Mouse (Mus musculus) thymus, postnatal 0 days (tissue): ENCODE measurements around the gene Ankrd54. TPM values are rescaled to one million over a fixed set of nuclear protein-coding genes. Genes with fewer than 3 reads are reported as not detected.
"Not testable (repeated sequence)": the region's sequence is repeated elsewhere in the genome, so short reads cannot be mapped to it uniquely, and the experiment has no call there.

Experiments used
- DNase-seq: peaks from one replicate; pipeline ENCODE4 v3.0.0-alpha.2; 2015; ENCODE audit warnings: low spot score
- polyA plus RNA-seq: library from polyadenylated mRNA; unstranded; fragments of >200 nt; fragmentation: Nextera tagmentation; extraction: Ambion mirVana; gene quantifications from 2 replicates; pipeline ENCODE4 v1.2.1, GENCODE M21; 2015

The Ankrd54 gene
- polyA plus RNA-seq, 1 experiment from 2014 or later: 62.6 TPM

DNA sequence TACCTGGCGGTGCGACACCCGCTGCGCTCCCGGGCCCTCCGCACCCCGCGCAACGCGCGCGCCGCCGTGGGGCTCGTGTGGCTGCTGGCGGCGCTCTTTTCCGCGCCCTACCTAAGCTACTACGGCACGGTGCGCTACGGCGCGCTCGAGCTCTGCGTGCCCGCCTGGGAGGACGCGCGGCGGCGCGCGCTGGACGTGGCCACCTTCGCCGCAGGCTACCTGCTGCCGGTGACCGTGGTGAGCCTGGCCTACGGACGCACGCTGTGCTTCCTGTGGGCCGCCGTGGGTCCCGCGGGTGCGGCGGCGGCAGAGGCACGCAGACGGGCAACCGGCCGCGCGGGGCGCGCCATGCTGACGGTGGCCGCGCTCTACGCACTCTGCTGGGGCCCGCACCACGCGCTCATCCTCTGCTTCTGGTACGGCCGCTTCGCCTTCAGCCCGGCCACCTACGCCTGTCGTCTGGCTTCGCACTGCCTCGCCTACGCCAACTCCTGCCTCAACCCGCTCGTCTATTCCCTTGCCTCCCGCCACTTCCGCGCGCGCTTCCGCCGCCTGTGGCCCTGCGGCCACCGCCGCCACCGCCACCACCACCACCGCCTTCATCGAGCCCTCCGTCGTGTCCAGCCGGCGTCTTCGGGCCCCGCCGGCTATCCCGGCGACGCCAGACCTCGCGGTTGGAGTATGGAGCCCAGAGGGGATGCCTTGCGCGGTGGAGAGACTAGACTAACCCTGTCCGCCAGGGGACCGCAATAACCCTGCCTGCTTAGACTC, 19.8 kb downstream of the Ankrd54 start:
- peak; percentile 29 for DNase-seq

DNA sequence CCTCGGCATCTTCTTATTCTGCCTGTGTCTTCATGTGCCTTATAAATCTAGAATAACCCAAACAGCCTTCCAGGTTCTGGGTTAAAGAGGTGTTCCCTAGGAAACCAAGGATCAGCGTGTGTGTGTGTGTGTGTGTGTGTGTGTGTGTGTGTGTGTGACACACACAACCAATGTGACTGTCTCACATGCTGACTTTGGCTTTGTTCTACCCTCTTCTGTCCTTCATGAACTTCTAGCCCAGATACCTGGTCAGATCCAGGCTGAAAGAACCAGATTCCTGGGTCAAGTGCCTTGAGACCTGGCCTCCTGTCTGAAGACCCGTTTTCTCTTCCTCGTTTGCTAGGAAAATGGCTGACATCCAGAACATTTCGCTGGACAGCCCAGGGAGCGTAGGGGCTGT, 21.1 kb downstream of the Ankrd54 start, which contains the start of gene Galr3:
Gene Galr3, plus strand, starts transcription at position 301 of the 400 bp plus-strand sequence.
- DNase-seq: no peak

- peak; percentile 59 for DNase-seq
Measured at GRCm38 (mm10) chr15:79040501-79041416, 21.9 kb downstream of the Ankrd54 start.

DNA sequence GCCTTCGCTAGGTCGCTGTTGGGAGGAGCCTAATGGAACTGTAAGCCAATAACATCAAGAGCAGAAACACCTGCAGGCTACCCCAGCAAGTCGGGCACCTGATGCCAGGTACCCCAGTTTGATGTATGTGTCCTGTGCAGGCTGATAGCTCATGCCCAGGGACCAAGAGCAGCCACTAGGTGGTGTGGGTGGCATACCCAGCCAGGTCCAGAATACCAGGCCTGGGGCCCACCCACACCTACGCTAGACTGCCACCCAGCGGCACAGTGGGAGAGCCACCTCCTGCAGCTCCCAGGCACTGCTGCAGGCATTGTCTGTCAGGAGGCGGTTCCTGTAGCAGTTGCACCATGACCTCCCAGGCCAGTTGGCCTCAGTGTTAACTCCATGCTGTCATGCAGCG, 23.8 kb downstream of the Ankrd54 start:
- DNase-seq: peak; percentile 95

DNA sequence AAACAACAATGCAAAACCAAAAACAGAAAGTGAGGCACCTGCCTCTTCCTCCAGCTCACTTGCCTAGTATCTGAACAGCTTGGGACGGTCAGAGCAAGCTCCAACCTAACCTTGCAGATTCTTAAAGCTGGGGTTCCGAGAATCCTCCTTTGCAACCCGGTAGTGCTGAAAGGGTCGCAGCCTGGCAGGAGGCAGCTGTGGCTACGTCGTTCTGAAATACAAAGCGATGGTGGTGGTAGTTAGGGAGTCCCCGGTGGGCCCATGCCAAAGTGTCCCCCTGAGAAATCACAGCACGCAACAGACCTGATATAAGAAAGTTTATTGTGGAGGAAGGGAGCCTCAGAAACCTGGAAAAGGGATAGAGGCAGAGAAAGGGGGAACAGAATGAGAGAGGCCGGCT, 24.4 kb downstream of the Ankrd54 start:
- DNase-seq: no peak

DNA sequence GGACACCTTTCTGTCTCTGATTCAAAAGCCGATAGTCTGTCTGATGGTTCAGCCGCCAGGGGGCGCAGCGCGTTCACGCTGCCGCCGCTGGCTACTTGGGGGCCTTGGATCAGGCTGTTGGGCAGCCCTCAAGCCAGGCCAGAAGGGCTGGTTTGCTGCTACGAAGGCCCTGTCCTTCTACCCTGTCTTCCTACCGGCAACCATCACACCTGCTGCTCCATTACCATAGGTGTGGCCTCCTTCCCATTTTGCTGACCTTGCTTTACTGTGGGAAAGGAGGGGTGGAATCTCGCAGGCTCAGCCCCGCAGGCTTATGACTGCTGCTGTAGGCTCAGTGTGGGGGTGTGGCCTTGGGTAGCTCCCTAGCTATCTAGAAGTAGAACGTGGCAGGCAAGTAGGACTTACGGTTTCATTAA, 24.8 kb downstream of the Ankrd54 start:
- peak; percentile 64 for DNase-seq

DNA sequence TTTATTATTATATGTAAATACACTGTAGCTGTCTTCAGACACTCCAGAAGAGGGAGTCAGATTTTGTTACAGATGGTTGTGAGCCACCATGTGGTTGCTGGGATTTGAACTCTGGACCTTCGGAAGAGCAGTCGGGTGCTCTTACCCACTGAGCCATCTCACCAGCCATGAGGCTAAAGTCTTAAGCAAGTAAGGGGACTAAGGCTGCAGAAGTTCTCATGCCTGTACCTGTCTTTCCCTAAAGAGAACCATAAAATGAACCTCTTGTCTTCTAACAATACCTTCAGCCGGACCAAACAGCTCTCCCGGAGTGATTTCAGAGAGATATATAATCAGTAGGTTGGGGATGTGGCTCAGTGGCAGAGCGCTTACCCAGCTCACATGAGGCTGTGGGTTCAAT, 30.8 kb downstream of the Ankrd54 start:
- DNase-seq: not testable (repeated sequence)

- DNase-seq: peak; percentile 83
Measured at GRCm38 (mm10) chr15:79030551-79031435, 31.9 kb downstream of the Ankrd54 start.

DNA sequence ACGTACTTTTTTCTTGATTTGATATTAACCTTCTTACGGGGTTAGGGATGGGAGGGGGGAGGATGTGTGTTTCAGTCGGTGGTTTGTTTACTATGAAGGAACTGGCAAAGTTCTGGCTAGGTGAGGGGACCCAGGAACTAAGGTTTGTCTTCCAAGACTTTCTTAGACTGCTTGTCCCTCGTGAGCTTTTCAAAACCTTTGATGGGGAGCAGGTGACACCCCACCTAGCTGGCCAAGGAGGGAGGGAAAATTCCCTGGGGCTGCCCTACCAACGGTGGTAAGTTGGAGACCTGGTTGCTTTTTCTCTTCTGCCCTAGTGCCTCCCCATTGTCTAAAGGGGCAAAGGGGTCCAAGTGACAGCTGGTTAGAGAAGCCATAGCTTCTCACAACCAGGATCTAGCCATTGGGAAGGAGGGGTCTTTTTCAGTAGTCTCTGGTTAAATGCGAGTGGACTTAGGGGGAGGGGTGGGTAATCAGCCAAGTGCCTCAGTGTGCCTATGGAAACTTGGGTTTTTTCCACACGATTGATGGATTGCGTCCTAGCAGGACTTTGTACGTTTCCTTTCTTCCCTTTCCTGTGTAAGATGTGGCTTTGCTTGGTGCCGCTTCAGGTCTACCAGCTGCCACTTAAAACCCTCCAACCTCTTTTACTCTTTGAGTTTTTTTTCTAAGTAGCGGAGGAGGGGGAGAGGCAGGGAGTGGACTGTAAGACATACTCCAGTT, 33.0 kb downstream of the Ankrd54 start:
- DNase-seq: peak; percentile 70

GRCm38 (mm10) chr15:79028823-79029484, 33.7 kb downstream of the Ankrd54 start:
- DNase-seq: peak; percentile 28

- DNase-seq: peak; percentile 87
Measured at GRCm38 (mm10) chr15:79028237-79028738, 34.4 kb downstream of the Ankrd54 start, which contains the start of gene H1f0. H1f0 (plus strand) TSS chr15:79028450.

GRCm38 (mm10) chr15:79027291-79028205, 35.1 kb downstream of the Ankrd54 start:
- no peak for DNase-seq

DNA sequence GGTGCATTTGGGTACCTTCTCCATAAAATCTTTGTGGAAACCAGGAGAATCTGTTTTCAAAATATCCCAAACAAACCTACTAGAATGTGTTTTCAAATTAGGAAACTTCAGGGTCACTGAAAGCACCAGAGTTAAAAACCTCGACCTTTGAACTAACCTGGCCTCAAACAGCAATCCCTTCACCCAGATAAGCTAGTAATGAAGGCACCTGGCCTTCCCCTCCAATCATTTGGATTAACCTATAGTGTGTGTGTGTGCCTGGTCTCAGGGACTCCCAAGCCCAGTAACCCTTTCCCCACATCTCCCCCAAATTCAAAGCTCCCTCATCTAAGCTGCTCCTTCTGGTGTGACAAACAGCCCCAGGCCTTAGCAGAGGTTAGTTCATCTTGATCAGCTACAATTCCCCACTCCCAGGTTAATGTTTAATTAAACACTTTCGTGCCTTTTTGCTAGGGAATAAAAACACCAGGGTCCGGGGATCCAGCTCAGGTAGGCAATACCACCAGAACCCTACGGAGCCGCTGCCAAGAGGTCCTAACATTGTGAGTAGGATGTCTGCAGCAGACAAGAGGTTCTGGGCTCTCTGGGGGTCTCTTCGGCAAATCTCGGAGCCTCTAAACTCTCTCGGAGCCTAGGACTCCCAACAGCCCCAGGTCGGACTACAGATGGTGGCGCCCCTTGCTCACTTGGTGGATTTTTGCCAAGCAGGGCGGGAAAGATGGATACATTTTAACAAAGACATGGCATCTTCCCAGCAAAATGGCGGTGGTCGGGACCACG, 36.0 kb downstream of the Ankrd54 start:
- DNase-seq: no peak

DNA sequence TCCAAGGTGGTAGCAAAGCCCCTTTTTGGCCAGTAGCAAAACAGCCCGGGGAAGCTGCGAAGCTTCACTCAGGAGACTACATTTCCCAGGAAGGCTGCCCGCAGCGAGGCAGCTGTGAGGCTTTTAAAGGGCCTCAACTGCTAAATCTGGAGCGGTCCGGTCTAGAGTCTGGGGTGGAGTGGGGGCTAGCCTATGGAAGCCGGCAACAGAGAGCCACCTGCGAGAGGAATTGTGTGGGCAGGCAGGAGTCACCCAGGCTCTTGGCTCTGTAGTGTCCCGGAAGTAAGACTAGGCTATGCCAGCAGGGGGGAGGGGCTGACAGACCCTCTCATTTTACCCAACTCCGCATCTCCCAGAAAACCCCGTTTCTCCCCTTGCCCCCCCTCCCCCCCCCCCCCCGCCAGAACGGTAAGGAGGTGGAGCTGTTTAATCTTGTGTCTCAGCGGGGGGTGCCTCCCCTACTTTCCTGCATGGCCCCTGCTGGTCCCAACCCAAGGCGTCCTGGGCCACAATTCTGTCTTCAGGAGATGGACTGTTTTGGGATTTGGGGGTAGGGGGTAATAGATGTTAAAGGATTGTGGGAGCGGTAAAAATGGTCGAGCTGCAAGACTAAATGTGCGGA, 36.9 kb downstream of the Ankrd54 start:
- no peak for DNase-seq

DNA sequence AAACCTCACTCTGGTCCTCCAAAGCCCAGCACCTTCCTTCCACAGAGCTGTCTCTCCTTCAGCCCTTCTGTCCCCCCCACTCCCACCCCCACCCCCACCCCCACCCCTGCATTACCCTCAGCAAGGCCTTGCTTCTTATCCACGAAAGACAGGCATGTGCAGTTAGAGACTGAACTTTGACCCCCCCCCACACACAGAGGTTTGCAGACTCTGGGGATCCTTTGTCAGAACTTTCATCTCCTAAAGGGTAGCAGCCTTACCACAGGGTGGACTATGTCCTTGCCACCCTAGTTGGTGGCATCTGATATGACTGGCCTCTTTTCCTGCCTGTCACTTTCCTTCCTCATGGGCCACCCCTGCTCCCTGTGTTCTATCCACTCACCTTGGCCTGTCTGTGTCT, 39.3 kb downstream of the Ankrd54 start:
- no peak for DNase-seq

DNA sequence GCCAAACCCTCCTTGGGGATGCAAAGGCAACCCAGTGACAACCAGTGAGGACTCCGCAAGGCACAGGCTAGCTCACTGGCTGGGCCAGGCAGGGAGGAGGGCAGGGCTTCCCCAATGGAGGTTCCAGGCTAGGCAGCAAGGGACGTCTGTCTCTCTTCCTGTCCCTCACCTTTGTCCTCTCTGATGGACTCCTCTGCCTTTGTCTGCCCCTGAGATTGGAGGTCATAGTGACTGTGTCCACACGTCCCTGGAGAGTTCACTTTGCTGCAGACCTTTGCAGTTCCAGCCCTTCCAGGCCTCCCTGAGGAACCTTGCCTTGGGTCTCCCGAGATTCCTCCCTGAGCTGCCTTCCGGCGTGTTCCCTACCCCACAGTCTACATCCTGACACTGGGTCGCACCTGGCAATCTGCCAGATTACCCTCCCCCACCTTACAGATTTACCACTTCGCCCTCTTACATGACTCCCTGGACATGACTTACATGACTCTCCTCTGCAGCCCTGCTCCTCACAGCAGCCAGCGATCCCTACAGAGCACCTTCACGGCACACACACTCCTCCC, 39.9 kb downstream of the Ankrd54 start:
- no peak for DNase-seq

GRCm38 (mm10) chr15:79018886-79019285, 43.8 kb downstream of the Ankrd54 start:
- no peak for DNase-seq
